Mouse (Mus musculus): ENCODE data around the gene D16Ertd472e. TPM values are rescaled to one million over a fixed set of nuclear protein-coding genes. Genes with fewer than 3 reads are reported as not detected.

The D16Ertd472e gene
- total RNA-seq, 2 experiments from 2014 or later: 4.2 to 4.9 TPM

- DNase-seq (ENCODE audit: low spot score): no peak
- intact Hi-C loops (cut with DNase I): loop anchor here (5.0 kb wide), 3 partner anchors 93 to 198 kb away; partner anchors contain the start of gene Btg3
Observed at GRCm38 (mm10) chr16:78575190-78575851, 1.2 kb downstream of the D16Ertd472e start.

DNA sequence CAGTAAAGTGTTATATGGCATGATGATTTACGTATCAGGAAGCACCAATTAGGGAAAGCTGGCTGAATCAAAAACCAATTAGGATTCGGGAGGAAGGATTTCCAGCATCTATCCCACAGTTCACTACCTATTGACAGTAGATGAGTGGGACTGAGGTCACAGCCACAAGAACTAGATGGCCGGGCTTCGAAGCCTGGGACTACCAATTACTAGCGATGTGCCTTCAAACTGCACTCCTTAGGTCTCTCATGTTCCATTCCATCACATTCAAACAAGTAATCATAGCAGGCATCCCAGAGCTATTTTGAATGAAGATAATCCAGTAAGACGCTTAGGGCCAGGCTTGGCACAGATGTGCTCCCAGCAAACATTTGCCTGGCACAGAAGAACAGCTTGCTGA, 2.3 kb downstream of the D16Ertd472e start:
- DNase-seq (ENCODE audit: low spot score): no peak
- intact Hi-C loops (cut with DNase I): no loop called here

- intact Hi-C loops (cut with DNase I): no loop called here
- DNase-seq (ENCODE audit: low spot score): no peak
Observed at GRCm38 (mm10) chr16:78573016-78573415, 3.5 kb downstream of the D16Ertd472e start.

DNA sequence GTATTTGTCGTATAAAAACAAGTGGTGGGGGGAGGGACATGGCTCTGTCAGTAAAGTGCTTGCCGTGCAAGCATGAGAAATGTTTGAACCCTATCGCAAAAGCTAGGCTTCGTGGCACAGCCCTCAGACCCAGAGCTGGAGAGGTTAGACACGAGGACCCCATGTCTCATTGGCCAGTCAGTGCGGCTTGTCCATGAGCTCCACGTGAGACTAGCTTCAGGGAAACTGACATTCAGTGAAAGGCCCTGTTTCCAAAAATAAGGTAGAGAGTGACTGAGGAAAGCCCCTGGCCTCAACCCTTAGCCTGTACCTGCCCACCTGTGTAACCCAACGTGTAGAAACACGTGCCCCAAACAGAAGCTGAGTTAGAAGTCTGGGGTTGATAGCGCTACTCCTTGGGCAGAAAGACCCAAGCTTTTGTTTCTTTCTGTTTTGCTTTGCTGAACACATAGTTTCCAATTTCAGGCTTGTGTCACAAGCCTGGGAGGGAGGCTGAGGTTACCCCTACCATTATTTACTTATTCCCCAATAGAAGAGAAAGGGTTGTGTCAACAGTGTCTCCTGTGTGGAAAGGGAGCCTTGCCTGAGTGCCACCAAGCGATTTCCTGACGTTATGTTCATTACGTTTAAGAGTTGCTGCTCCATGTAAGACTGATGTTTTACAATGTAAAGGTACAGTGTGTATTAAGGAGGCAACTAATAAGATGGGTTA, 12.2 kb downstream of the D16Ertd472e start:
- intact Hi-C loops (cut with DNase I): no loop called here
- no peak for DNase-seq (ENCODE audit: low spot score)

- no peak for DNase-seq (ENCODE audit: low spot score)
- intact Hi-C loops (cut with DNase I): no loop called here
Observed at GRCm38 (mm10) chr16:78563093-78563971, 13.2 kb downstream of the D16Ertd472e start.

GRCm38 (mm10) chr16:78560627-78561026, 15.9 kb downstream of the D16Ertd472e start:
- DNase-seq (ENCODE audit: low spot score): no peak
- intact Hi-C loops (cut with DNase I): no loop called here

DNA sequence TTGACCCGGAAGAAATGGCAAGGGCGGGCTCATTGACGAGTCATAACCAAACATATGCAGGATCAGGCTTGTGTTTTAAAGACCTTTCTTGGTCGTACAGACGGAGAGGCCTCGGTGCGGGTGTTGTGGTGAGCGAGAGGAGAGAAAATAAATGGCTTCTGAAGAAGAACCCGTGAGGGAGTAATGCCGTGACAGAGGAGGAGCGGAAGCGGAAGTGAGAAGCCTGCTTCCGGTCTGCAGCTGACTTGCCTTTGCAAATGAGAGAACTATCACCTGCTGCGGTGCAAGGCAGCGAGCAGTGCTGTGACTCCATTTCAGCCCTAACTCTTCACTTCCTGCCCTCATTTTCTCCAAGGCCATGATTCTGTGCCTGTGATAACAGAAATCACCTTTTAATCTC, 16.4 kb downstream of the D16Ertd472e start:
- DNase-seq (ENCODE audit: low spot score): no peak
- intact Hi-C loops (cut with DNase I): no loop called here

DNA sequence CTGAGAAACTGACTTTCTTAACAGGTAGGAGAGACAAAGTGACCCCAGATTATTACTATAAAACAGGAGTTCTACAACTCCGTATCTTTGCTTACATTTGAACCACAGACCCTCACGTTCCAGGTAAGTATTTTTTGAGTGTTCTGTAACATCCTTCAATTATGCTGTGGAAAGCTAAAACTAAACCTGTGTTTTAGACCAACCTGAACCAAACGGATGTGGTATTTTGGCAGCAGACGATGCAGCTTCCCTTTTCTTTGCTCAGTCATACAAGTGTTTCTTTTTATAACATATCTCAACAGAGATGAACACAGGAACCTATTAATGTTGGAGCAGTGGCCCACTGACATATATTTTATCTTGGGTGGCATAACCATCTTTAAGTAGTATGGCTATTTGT, 18.9 kb downstream of the D16Ertd472e start:
- DNase-seq (ENCODE audit: low spot score): no peak

GRCm38 (mm10) chr16:78554911-78555648, 21.4 kb downstream of the D16Ertd472e start:
- intact Hi-C loops (cut with DNase I): no loop called here
- DNase-seq (ENCODE audit: low spot score): no peak

More for the DNA sequence above, 18.9 kb downstream of the D16Ertd472e start:
- intact Hi-C loops (cut with DNase I): no loop called here

GRCm38 (mm10) chr16:78547367-78547766, 29.1 kb downstream of the D16Ertd472e start:
- DNase-seq (ENCODE audit: low spot score): no peak
- intact Hi-C loops (cut with DNase I): no loop called here

DNA sequence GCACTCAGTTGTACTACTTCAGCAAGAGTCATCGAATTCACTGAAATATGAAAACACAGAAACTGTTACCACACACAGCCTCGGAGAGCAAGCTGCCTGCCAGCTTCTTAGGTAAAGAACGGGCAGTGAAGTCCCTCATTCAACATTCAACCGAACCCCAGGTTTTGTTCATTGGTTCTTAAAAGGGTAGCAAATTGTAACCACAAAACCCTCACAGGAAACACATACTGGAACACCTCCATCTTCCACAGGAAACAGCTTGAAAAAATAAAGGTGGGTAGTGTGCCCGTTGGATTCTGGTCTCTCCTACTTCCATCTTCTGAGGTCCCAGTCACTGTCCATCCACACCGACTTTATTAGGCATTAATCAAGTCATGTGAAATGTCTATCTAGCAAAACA, 30.0 kb downstream of the D16Ertd472e start:
- intact Hi-C loops (cut with DNase I): no loop called here
- DNase-seq (ENCODE audit: low spot score): no peak

- intact Hi-C loops (cut with DNase I): no loop called here
- DNase-seq (ENCODE audit: low spot score): no peak
Observed at GRCm38 (mm10) chr16:78540376-78541246, 35.9 kb downstream of the D16Ertd472e start.

GRCm38 (mm10) chr16:78537798-78538422, 38.6 kb downstream of the D16Ertd472e start:
- DNase-seq (ENCODE audit: low spot score): no peak
- intact Hi-C loops (cut with DNase I): no loop called here

GRCm38 (mm10) chr16:78537322-78537721, 39.2 kb downstream of the D16Ertd472e start:
- no peak for DNase-seq (ENCODE audit: low spot score)
- intact Hi-C loops (cut with DNase I): no loop called here

DNA sequence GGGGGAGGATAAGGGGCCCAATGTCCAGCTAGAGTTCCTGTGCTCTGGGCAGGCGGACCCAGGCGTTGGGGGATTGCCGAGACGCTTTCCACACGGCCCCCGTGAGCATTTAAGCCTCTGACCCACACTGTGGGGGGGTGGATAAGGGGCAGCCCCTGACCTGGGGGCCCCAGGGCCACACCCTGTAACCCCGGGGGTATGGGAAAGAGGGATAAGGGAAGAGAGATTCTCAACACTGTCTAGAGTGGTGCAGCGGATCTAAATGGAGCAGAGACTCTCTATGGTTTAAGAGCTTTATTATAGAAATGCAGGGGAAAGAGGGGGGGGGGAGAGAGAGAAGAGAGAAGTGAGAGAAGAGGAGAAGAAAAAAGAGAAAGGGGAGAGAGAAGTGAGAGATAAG, 42.0 kb downstream of the D16Ertd472e start:
- intact Hi-C loops (cut with DNase I): no loop called here
- no peak for DNase-seq (ENCODE audit: low spot score)

- no peak for DNase-seq (ENCODE audit: low spot score)
- intact Hi-C loops (cut with DNase I): no loop called here
Observed at GRCm38 (mm10) chr16:78531957-78532605, 44.4 kb downstream of the D16Ertd472e start.

GRCm38 (mm10) chr16:78522974-78523373, 53.5 kb downstream of the D16Ertd472e start:
- intact Hi-C loops (cut with DNase I): no loop called here
- DNase-seq (ENCODE audit: low spot score): no peak

GRCm38 (mm10) chr16:78518697-78519096, 57.8 kb downstream of the D16Ertd472e start:
- DNase-seq (ENCODE audit: low spot score): no peak
- intact Hi-C loops (cut with DNase I): no loop called here
